Mouse (Mus musculus): ENCODE measurements around the gene Rbm38. TPM values are rescaled to one million over a fixed set of nuclear protein-coding genes. Genes with fewer than 3 reads are reported as not detected.

Rbm38 gene
- polyA plus RNA-seq, 1 experiment: 16.3 TPM

- Histone ChIP-seq H3K27ac (ENCODE audit: insufficient read depth, low read depth, low read length) (no peak overlapping the region), H3K4me3 (ENCODE audit: insufficient read depth, low read length) (no peak overlapping the region), H3K4me1 (ENCODE audit: control insufficient read depth, insufficient read depth, low read length) (peaks cover 7% of the 10 kb centered on the region)
- TF ChIP-seq CTCF (IDR thresholded peaks at IDR 0.05; ENCODE audit: low read depth, low read length) (no peak), POLR2A (IDR thresholded peaks at IDR 0.05; ENCODE audit: borderline replicate concordance, low read depth, low read length) (no peak)
Observed at GRCm38 (mm10) chr2:173072948-173073347, 52.6 kb downstream of the Rbm38 start.

- Histone ChIP-seq H3K27ac (ENCODE audit: insufficient read depth, low read depth, low read length) (no peak overlapping the region), H3K4me1 (ENCODE audit: control insufficient read depth, insufficient read depth, low read length) (peaks cover 7% of the 10 kb centered on the region), H3K4me3 (ENCODE audit: insufficient read depth, low read length) (no peak overlapping the region)
- TF ChIP-seq CTCF (IDR thresholded peaks at IDR 0.05; ENCODE audit: low read depth, low read length) (no peak), POLR2A (IDR thresholded peaks at IDR 0.05; ENCODE audit: borderline replicate concordance, low read depth, low read length) (no peak)
Observed at GRCm38 (mm10) chr2:173073666-173074065, 53.4 kb downstream of the Rbm38 start.

- H3K4me1 ChIP-seq (ENCODE audit: control insufficient read depth, insufficient read depth, low read length): peaks cover 7% of the 10 kb centered on the region
- H3K4me3 ChIP-seq (ENCODE audit: insufficient read depth, low read length): no peak overlapping the region
- no peak overlapping the region for H3K27ac ChIP-seq (ENCODE audit: insufficient read depth, low read depth, low read length)
- no peak for TF ChIP-seq CTCF (IDR thresholded peaks at IDR 0.05; ENCODE audit: low read depth, low read length)
- TF ChIP-seq POLR2A (IDR thresholded peaks at IDR 0.05; ENCODE audit: borderline replicate concordance, low read depth, low read length): no peak
Observed at GRCm38 (mm10) chr2:173076921-173077320, 56.6 kb downstream of the Rbm38 start.

GRCm38 (mm10) chr2:173079766-173080549 lies 59.7 kb downstream of the Rbm38 start:
- Histone ChIP-seq H3K27ac (ENCODE audit: insufficient read depth, low read depth, low read length) (no peak overlapping the region), H3K4me1 (ENCODE audit: control insufficient read depth, insufficient read depth, low read length) (peaks cover 7% of the 10 kb centered on the region), H3K4me3 (ENCODE audit: insufficient read depth, low read length) (no peak overlapping the region)
- no peak for TF ChIP-seq CTCF (IDR thresholded peaks at IDR 0.05; ENCODE audit: low read depth, low read length)
- TF ChIP-seq POLR2A (IDR thresholded peaks at IDR 0.05; ENCODE audit: borderline replicate concordance, low read depth, low read length): no peak

- Histone ChIP-seq H3K27ac (ENCODE audit: insufficient read depth, low read depth, low read length) (no peak overlapping the region), H3K4me3 (ENCODE audit: insufficient read depth, low read length) (no peak overlapping the region), H3K4me1 (ENCODE audit: control insufficient read depth, insufficient read depth, low read length) (peaks cover 7% of the 10 kb centered on the region)
- TF ChIP-seq POLR2A (IDR thresholded peaks at IDR 0.05; ENCODE audit: borderline replicate concordance, low read depth, low read length): no peak
- peak; percentile 66 for TF ChIP-seq CTCF (IDR thresholded peaks at IDR 0.05; ENCODE audit: low read depth, low read length)
Observed at GRCm38 (mm10) chr2:173080785-173081241, 60.5 kb downstream of the Rbm38 start.

- Histone ChIP-seq H3K4me1 (ENCODE audit: control insufficient read depth, insufficient read depth, low read length) (peaks cover 7% of the 10 kb centered on the region), H3K4me3 (ENCODE audit: insufficient read depth, low read length) (no peak overlapping the region), H3K27ac (ENCODE audit: insufficient read depth, low read depth, low read length) (no peak overlapping the region)
- TF ChIP-seq CTCF (IDR thresholded peaks at IDR 0.05; ENCODE audit: low read depth, low read length): no peak
- no peak for TF ChIP-seq POLR2A (IDR thresholded peaks at IDR 0.05; ENCODE audit: borderline replicate concordance, low read depth, low read length)
Observed at GRCm38 (mm10) chr2:173082706-173083105, 62.4 kb downstream of the Rbm38 start.

- Histone ChIP-seq H3K4me3 (ENCODE audit: insufficient read depth, low read length) (no peak overlapping the region), H3K27ac (ENCODE audit: insufficient read depth, low read depth, low read length) (no peak overlapping the region), H3K4me1 (ENCODE audit: control insufficient read depth, insufficient read depth, low read length) (peaks cover 7% of the 10 kb centered on the region)
- TF ChIP-seq POLR2A (IDR thresholded peaks at IDR 0.05; ENCODE audit: borderline replicate concordance, low read depth, low read length): no peak
- TF ChIP-seq CTCF (IDR thresholded peaks at IDR 0.05; ENCODE audit: low read depth, low read length): no peak
Observed at GRCm38 (mm10) chr2:173083106-173083505, 62.8 kb downstream of the Rbm38 start.

GRCm38 (mm10) chr2:173083712-173084475 lies 63.6 kb downstream of the Rbm38 start:
- TF ChIP-seq POLR2A (IDR thresholded peaks at IDR 0.05; ENCODE audit: borderline replicate concordance, low read depth, low read length) (no peak), CTCF (IDR thresholded peaks at IDR 0.05; ENCODE audit: low read depth, low read length) (no peak)
- H3K4me3 ChIP-seq (ENCODE audit: insufficient read depth, low read length): no peak overlapping the region
- peaks cover 7% of the 10 kb centered on the region for H3K4me1 ChIP-seq (ENCODE audit: control insufficient read depth, insufficient read depth, low read length)
- no peak overlapping the region for H3K27ac ChIP-seq (ENCODE audit: insufficient read depth, low read depth, low read length)

Other genes with a start within 250 kb of the Rbm38 start
- gene Bmp7, start 80.2 kb upstream of the Rbm38 start, polyA plus RNA-seq (2012; ENCODE audit: insufficient read depth, insufficient read length, missing spikeins): not detected in 2 replicates
- gene Spo11, start 42.8 kb upstream of the Rbm38 start, polyA plus RNA-seq (2012; ENCODE audit: insufficient read depth, insufficient read length, missing spikeins): not detected in 2 replicates
- gene Rae1, start 20.4 kb upstream of the Rbm38 start, polyA plus RNA-seq (2012; ENCODE audit: insufficient read depth, insufficient read length, missing spikeins): 28.4 and 30.4 TPM in 2 replicates
- gene Ctcfl, start 99.0 kb downstream of the Rbm38 start, polyA plus RNA-seq (2012; ENCODE audit: insufficient read depth, insufficient read length, missing spikeins): not detected in 2 replicates
- gene Pck1, start 132.6 kb downstream of the Rbm38 start, polyA plus RNA-seq (2012; ENCODE audit: insufficient read depth, insufficient read length, missing spikeins): 0.58 TPM in 1 of 2 replicates, not detected in the other
- 58.1 and 68.4 TPM in 2 replicates for gene Zbp1, start 198.4 kb downstream of the Rbm38 start, polyA plus RNA-seq (2012; ENCODE audit: insufficient read depth, insufficient read length, missing spikeins)